Mouse (Mus musculus) forebrain, embryonic 16.5 days (tissue): ENCODE results near the gene Ppm1m. TPM values are rescaled to one million over a fixed set of nuclear protein-coding genes. Genes with fewer than 3 reads are reported as not detected.

Source experiments
- ATAC-seq: fragments of 200-750 bp; cut with Nextera tagmentation; 2 replicates; pipeline ENCODE4 v1.8.0; 2017; ENCODE audit warnings: mild to moderate bottlenecking, moderate library complexity
- H3K27ac ChIP-seq: fragments of 300-500 bp; sonication (generic); 2 replicates; pipeline ENCODE4 v1.5.1; 2014; ENCODE audit warnings: low read length, control low read depth
- H3K27me3 ChIP-seq: fragments of 300-500 bp; sonication (generic); replicated peaks from 2 replicates; pipeline ENCODE4 v1.6.1; 2014; ENCODE audit warnings: low read length; ENCODE audit not compliant: control insufficient read depth, insufficient read depth
- H3K36me3 ChIP-seq: fragments of 300-500 bp; sonication (generic); 2 replicates; pipeline ENCODE4 v1.6.1; 2014; ENCODE audit not compliant: control insufficient read depth, insufficient read depth
- H3K4me1 ChIP-seq: fragments of 300-500 bp; sonication (generic); replicated peaks from 2 replicates; pipeline ENCODE4 v1.6.1; 2014; ENCODE audit warnings: low read length; ENCODE audit not compliant: control insufficient read depth, insufficient read depth
- H3K4me2 ChIP-seq: fragments of 300-500 bp; sonication (generic); 2 replicates; pipeline ENCODE4 v1.6.1; 2014; ENCODE audit warnings: mild to moderate bottlenecking, low read length, control low read depth
- H3K4me3 ChIP-seq: fragments of 300-500 bp; sonication (generic); replicated peaks from 2 replicates; pipeline ENCODE4 v1.5.1; 2014; ENCODE audit warnings: mild to moderate bottlenecking, low read length, control low read depth
- H3K9ac ChIP-seq: fragments of 300-500 bp; sonication (generic); replicated peaks from 2 replicates; pipeline ENCODE4 v1.6.1; 2014; ENCODE audit warnings: low read depth, low read length, control low read depth
- H3K9me3 ChIP-seq: fragments of 300-500 bp; sonication (generic); 2 replicates; pipeline ENCODE4 v1.6.1; 2016; ENCODE audit warnings: low read length; ENCODE audit not compliant: control insufficient read depth
- WGBS: fragments of 180-500 bp; shearing (Covaris S2); extraction: QIAGEN DNeasy Blood & Tissue Kit; methylation state at CpG from one replicate; pipeline ENCODE4 v1.1.7; 2014; 5-methylcytosine and 5-hydroxymethylcytosine counted together
- polyA plus RNA-seq: library from polyadenylated mRNA; unstranded; fragments of >200 nt; fragmentation: Nextera tagmentation; extraction: Ambion mirVana; gene quantifications from 2 replicates; pipeline ENCODE4 v1.2.1, GENCODE M21; 2015

Gene Ppm1m
- polyA plus RNA-seq, 1 experiment from 2014 or later, result 14.0 TPM

DNA sequence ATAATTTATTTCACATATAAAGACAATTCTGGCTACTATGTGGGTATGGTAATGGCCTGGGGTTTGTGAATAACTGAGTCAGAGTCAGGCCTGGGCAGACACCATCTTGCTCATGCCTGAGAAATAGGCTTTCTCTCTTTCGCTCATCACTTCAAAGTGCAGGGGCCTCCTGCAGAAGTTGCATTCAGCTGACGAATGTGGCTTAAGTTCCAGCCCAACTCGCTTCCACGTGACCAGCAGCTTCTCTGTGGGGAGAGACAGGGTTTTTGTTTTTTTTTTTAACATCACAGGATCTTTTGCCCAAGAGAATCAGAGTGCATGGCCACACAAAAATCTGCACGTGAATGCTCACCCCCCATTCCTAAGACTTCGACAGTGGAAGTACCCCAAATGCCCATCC, 34.4 kb upstream of the Ppm1m start:
- WGBS, result 82% methylated on average over 6 of the region's 6 CpGs
- peaks cover 27% of the 10 kb centered on the region for H3K36me3 ChIP-seq
- ATAC-seq, result no peak

DNA sequence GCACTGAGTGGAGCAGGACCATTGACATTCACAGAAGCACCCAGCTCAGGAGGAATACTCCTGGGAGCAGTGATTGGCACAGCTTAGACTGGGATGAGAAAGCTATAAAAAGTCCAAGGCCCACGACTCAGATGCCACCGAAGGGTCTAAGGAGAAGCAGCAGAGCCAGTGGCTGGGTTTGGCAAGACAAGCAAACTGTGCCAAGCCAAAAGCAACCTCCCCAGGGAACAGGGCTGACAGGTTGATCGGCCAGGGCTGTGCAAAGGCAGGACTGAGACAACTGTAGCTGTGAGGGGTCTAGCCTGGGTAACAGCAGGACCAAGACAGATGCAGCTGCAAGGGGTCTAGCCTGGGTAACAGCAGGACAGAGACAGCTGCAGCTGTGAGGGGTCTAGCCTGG, 33.4 kb upstream of the Ppm1m start:
- no peak overlapping the region for H3K4me2 ChIP-seq
- H3K36me3 ChIP-seq, result peaks cover 19% of the 10 kb centered on the region
- WGBS, result 90% methylated on average over 3 of the region's 3 CpGs
- no peak overlapping the region for H3K27ac ChIP-seq
- no peak for ATAC-seq
- no peaks in the 10 kb centered on the region for H3K9me3 ChIP-seq
- H3K4me1 ChIP-seq, result no peaks in the 10 kb centered on the region
- H3K4me3 ChIP-seq, result no peak overlapping the region
- no peaks in the 10 kb centered on the region for H3K27me3 ChIP-seq
- no peak overlapping the region for H3K9ac ChIP-seq

More for the DNA sequence above, 34.4 kb upstream of the Ppm1m start:
- Histone ChIP-seq H3K9me3 (no peaks in the 10 kb centered on the region), H3K27me3 (no peaks in the 10 kb centered on the region), H3K4me1 (no peaks in the 10 kb centered on the region), H3K9ac (no peak overlapping the region), H3K27ac (no peak overlapping the region), H3K4me2 (no peak overlapping the region), H3K4me3 (no peak overlapping the region)

GRCm38 (mm10) chr9:106231816-106232215, 32.3 kb upstream of the Ppm1m start:
- WGBS, result 89% methylated on average over 4 of the region's 4 CpGs
- Histone ChIP-seq H3K27ac (no peak overlapping the region), H3K9me3 (no peaks in the 10 kb centered on the region), H3K27me3 (no peaks in the 10 kb centered on the region), H3K4me3 (no peak overlapping the region), H3K4me2 (no peak overlapping the region), H3K36me3 (peaks cover 19% of the 10 kb centered on the region), H3K9ac (no peak overlapping the region), H3K4me1 (no peaks in the 10 kb centered on the region)
- no peak for ATAC-seq

DNA sequence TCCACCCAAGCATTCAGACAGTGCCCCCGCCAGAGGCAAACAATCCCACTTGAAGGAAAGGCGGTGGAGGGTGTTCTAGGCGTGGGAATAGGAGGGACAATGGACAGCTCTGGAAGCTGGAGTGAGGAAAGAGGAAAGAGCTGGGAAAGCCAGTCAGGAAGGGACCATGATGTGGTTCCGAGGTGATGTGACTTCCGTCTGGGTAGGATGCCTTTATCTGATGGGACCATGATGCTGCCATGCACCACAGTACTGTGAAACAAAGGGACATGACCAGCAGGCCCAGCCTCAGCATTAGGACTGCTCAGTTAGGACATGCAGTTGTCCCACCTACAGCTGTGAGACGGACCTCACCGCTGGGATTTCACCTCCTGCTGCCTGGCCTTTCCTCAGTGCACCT, 31.7 kb upstream of the Ppm1m start:
- no peaks in the 10 kb centered on the region for H3K9me3 ChIP-seq
- WGBS, result 76% methylated on average over 7 of the region's 7 CpGs
- no peak for ATAC-seq

DNA sequence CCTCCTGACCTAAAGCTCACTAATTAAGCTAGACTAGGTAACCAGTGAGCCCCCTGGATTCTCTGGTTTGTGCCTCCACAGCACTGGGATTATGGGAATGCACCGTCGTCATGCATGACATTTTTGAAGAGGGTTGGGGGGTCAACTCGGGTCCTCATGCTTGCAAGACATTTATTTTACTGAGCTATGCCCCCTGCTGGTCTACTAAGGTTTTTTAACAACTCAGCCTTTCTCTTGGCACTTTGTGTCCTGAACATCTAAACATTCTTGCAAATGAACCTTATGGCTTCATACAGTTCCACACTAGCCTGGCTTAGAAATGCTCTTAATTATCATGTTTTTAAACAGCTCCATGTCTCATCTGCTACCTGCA, 31.2 kb upstream of the Ppm1m start:
- no peak overlapping the region for H3K9ac ChIP-seq
- WGBS, result 59% methylated on average over 3 of the region's 3 CpGs
- no peaks in the 10 kb centered on the region for H3K9me3 ChIP-seq
- no peak overlapping the region for H3K4me2 ChIP-seq
- no peak for ATAC-seq
- peaks cover 8% of the 10 kb centered on the region for H3K4me1 ChIP-seq
- peaks cover 12% of the 10 kb centered on the region for H3K36me3 ChIP-seq
- H3K27me3 ChIP-seq, result 0 out of 2 replicates have a peak, but pooled peaks cover 2% of the 10 kb centered on the region
- H3K4me3 ChIP-seq, result no peak overlapping the region
- H3K27ac ChIP-seq, result no peak overlapping the region

More for the DNA sequence above, 31.7 kb upstream of the Ppm1m start:
- Histone ChIP-seq H3K4me2 (no peak overlapping the region), H3K4me1 (peaks cover 4% of the 10 kb centered on the region), H3K27ac (no peak overlapping the region), H3K27me3 (0 out of 2 replicates have a peak, but pooled peaks cover 2% of the 10 kb centered on the region), H3K9ac (no peak overlapping the region), H3K4me3 (no peak overlapping the region), H3K36me3 (peaks cover 15% of the 10 kb centered on the region)

- Histone ChIP-seq H3K27me3 (peaks cover 2% of the 10 kb centered on the region; the same call in 1 of the 2 replicates), H3K27ac (no peak overlapping the region), H3K36me3 (peaks cover 11% of the 10 kb centered on the region), H3K4me2 (no peak overlapping the region), H3K4me3 (no peak overlapping the region), H3K4me1 (peaks cover 8% of the 10 kb centered on the region), H3K9me3 (no peaks in the 10 kb centered on the region), H3K9ac (no peak overlapping the region)
- 83% methylated on average over 8 of the region's 9 CpGs for WGBS
- ATAC-seq, result no peak
These were observed 30.6 kb upstream of the Ppm1m start for GRCm38 (mm10) chr9:106230051-106230733.

- H3K36me3 ChIP-seq, result no peaks in the 10 kb centered on the region
- no peak overlapping the region for H3K4me3 ChIP-seq
- no peak overlapping the region for H3K9ac ChIP-seq
- H3K9me3 ChIP-seq, result no peaks in the 10 kb centered on the region
- WGBS, result 58% methylated on average over 8 of the region's 8 CpGs
- no peak overlapping the region for H3K4me2 ChIP-seq
- no peak overlapping the region for H3K27ac ChIP-seq
- peaks cover 8% of the 10 kb centered on the region for H3K4me1 ChIP-seq
- H3K27me3 ChIP-seq, result peaks cover 6% of the 10 kb centered on the region; the same call in 1 of the 2 replicates
- ATAC-seq, result no peak
These were observed 28.4 kb upstream of the Ppm1m start for GRCm38 (mm10) chr9:106227790-106228429.

- peak overlapping the region; percentile 60 for H3K9ac ChIP-seq
- peak overlapping the region; percentile 41 for H3K4me3 ChIP-seq
- H3K27me3 ChIP-seq, result peaks cover 6% of the 10 kb centered on the region; the same call in 1 of the 2 replicates
- no peaks in the 10 kb centered on the region for H3K9me3 ChIP-seq
- peak overlapping the region; percentile 66 for H3K4me2 ChIP-seq
- H3K4me1 ChIP-seq, result peaks cover 8% of the 10 kb centered on the region
- 6% methylated on average over 34 of the region's 34 CpGs for WGBS
- no peaks in the 10 kb centered on the region for H3K36me3 ChIP-seq
- H3K27ac ChIP-seq, result no peak overlapping the region
- ATAC-seq, result peak; percentile 72
These were observed 26.7 kb upstream of the Ppm1m start for GRCm38 (mm10) chr9:106226151-106226682.

GRCm38 (mm10) chr9:106225469-106226150, 26.1 kb upstream of the Ppm1m start:
- Histone ChIP-seq H3K9ac (peak overlapping the region; percentile 60), H3K9me3 (no peaks in the 10 kb centered on the region), H3K27ac (no peak overlapping the region), H3K4me3 (peak overlapping the region; percentile 41), H3K27me3 (peaks cover 6% of the 10 kb centered on the region; the same call in 1 of the 2 replicates), H3K4me1 (peaks cover 8% of the 10 kb centered on the region), H3K36me3 (no peaks in the 10 kb centered on the region), H3K4me2 (peak overlapping the region; percentile 66)
- WGBS, result 65% methylated on average over 24 of the region's 24 CpGs
- ATAC-seq, result peak; percentile 23
